ENCODE assay signal across 24 mouse cellular contexts in genomic region chr11:42906020-42906419, GRCm38 (mm10).
DNase-seq lines count a peak whose midpoint lies in the region; ATAC-seq and TF ChIP-seq lines count a peak whose summit lies in the region.
"Had no signal": no experiment of that assay in that cellular context is flagged by ENCODE, and none has a peak within 500 bp of the region (broad histone marks: within the 10 kb centered on the region; RNA-seq: fewer than 3 reads in every experiment).

No protein-coding gene starts in this region.

- H3K27ac ChIP-seq in hindbrain, embryonic 13.5 days, result no peak overlapping the region
- H3K27ac ChIP-seq: embryonic facial prominence, embryonic 13.5 days; embryonic facial prominence, embryonic 15.5 days; forebrain, embryonic 10.5 days; forebrain, embryonic 12.5 days had no signal

- 95% methylated on average over 3 of the region's 3 CpGs for WGBS in hindbrain, embryonic 13.5 days

- H3K4me1 ChIP-seq in hindbrain, embryonic 13.5 days (replicated peaks), result no peaks in the 10 kb centered on the region
- H3K4me1 ChIP-seq: embryonic facial prominence, embryonic 13.5 days; embryonic facial prominence, embryonic 15.5 days; forebrain, embryonic 10.5 days; forebrain, embryonic 12.5 days had no signal

- POLR2A ChIA-PET in Patski (lab: Charles Lee), result no interaction called here

- H3K36me3 ChIP-seq in hindbrain, embryonic 13.5 days, result no peaks in the 10 kb centered on the region
- H3K36me3 ChIP-seq: embryonic facial prominence, embryonic 13.5 days; embryonic facial prominence, embryonic 15.5 days; forebrain, embryonic 10.5 days; forebrain, embryonic 12.5 days had no signal

- in situ Hi-C loops in Patski (cut with MboI; ENCODE audit: low pct_unique_long_range_greater_than_20kb), result no loop called here

- no peak overlapping the region for H3K9ac ChIP-seq in hindbrain, embryonic 13.5 days
- H3K9ac ChIP-seq: embryonic facial prominence, embryonic 13.5 days; embryonic facial prominence, embryonic 15.5 days; forebrain, embryonic 12.5 days had no signal

- H3K27me3 ChIP-seq in Patski, result no peaks in the 10 kb centered on the region
- no peaks in the 10 kb centered on the region for H3K27me3 ChIP-seq in hindbrain, embryonic 13.5 days
- H3K27me3 ChIP-seq: embryonic facial prominence, embryonic 13.5 days; embryonic facial prominence, embryonic 15.5 days; forebrain, embryonic 12.5 days had no signal

- CTCF ChIA-PET in Patski (lab: Charles Lee), result interaction anchor here (0.9 kb wide), 1 partner anchor 23 kb away, joined by 3 read pairs; no protein-coding TSS in a partner anchor

- no peak overlapping the region for H3K4me2 ChIP-seq in hindbrain, embryonic 13.5 days
- H3K4me2 ChIP-seq: embryonic facial prominence, embryonic 13.5 days; embryonic facial prominence, embryonic 15.5 days; forebrain, embryonic 12.5 days had no signal

- no peak for TF ChIP-seq CTCF in Patski (IDR thresholded peaks at IDR 0.05)

- H3K4me3 ChIP-seq in hindbrain, embryonic 13.5 days, result no peak overlapping the region
- H3K4me3 ChIP-seq: embryonic facial prominence, embryonic 13.5 days; embryonic facial prominence, embryonic 15.5 days; erythroblast, embryonic 14.5 days; forebrain, embryonic 10.5 days; forebrain, embryonic 12.5 days had no signal

- no peaks in the 10 kb centered on the region for H3K9me3 ChIP-seq in hindbrain, embryonic 13.5 days
- H3K9me3 ChIP-seq: embryonic facial prominence, embryonic 13.5 days; embryonic facial prominence, embryonic 15.5 days; forebrain, embryonic 10.5 days; forebrain, embryonic 12.5 days had no signal

- ATAC-seq in Patski, result peak; percentile 44
- no peak for ATAC-seq in hindbrain, embryonic 13.5 days (ENCODE audit: low FRiP score)
- ATAC-seq: forebrain, embryonic 14.5 days; forebrain, embryonic 16.5 days had no signal

- DNase-seq in adrenal gland, adult 2 months, result peak; percentile 3
- DNase-seq in adrenal gland, adult 8-10 months, result no peak
- DNase-seq in Patski (ENCODE audit: low read depth, low spot score) (no peak), ZHBTc4 (ENCODE audit: low read depth, low spot score) (peak; percentile 3)
- DNase-seq in right cerebral cortex, postnatal 4 days, result no peak
- no peak for DNase-seq in layer of hippocampus, postnatal 36 days
- DNase-seq: adrenal gland, postnatal 10 days; adrenal gland, postnatal 25 days; B cell, adult 2 months; cerebellum, adult 11 months; cerebellum, adult 18-20 months; cerebellum, adult 8-10 months; cerebellum, adult 9-11 months; cerebellum, postnatal 14 days; cerebellum, postnatal 36 days; embryo, embryonic 11 days had no signal

Comparison
In these comparisons a context has a peak if more than half of its experiments do, and no peak if none do; other contexts are left out.
1. DNase-seq: peak in adrenal gland, adult 2 months (single experiment) and ZHBTc4 (single experiment); none in adrenal gland, adult 8-10 months (single experiment), Patski (single experiment), right cerebral cortex, postnatal 4 days (single experiment) and layer of hippocampus, postnatal 36 days (0 of 2).